Mouse (Mus musculus): ENCODE results near the gene Mat2b. TPM values are rescaled to one million over a fixed set of nuclear protein-coding genes. Genes with fewer than 3 reads are reported as not detected.

The Mat2b gene
- 97.6 and 107 TPM in 2 replicates for total RNA-seq (2012; rRNA removed)
- 100 to 1,000 TPM; 105 to 188 TPM for polyA plus RNA-seq (2012; ENCODE audit: insufficient read depth in 1 of 2, insufficient read length in 2 of 2, low read depth in 1 of 2, low replicate concordance in 2 of 2, missing spikeins in 1 of 2)

DNA sequence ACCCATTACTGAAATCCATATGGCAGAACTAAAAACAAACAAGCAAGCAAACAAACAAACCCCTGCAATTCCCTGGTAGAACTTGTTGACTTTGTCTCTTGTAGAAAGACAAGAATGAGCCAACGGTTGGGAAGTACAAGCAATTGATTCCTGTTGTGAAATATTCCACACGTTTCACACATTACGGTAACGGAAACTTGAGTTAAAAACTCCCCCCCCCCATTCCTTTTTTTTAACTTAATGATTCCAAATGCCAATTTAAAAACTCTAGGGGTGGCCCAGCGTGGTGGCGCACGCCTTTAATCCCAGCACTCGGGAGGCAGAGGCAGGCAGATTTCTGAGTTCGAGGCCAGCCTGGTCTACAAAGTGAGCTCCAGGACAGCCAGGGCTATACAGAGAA lies at the start of gene Mat2b:
Mat2b (minus strand) TSS at position 101 of the 400 bp plus-strand sequence.
- no peak for TF ChIP-seq MAFK (IDR thresholded peaks at IDR 0.05; ENCODE audit: borderline replicate concordance, low read depth, low read length)
- no peak for TF ChIP-seq SMC3 (IDR thresholded peaks at IDR 0.05; ENCODE audit: low read depth, low read length)
- TF ChIP-seq CHD1 (IDR thresholded peaks at IDR 0.05; ENCODE audit: low read depth, low read length): no peak
- 0 out of 2 replicates have a peak, but pooled peaks have one; percentile 2 for TF ChIP-seq ZMIZ1 (IDR thresholded peaks at IDR 0.05; ENCODE audit: low read depth, low read length)
- TF ChIP-seq USF1 (IDR thresholded peaks at IDR 0.05; ENCODE audit: low read depth, low read length): no peak
- no peak for TF ChIP-seq MEF2A (IDR thresholded peaks at IDR 0.05; ENCODE audit: extremely low read depth, insufficient replicate concordance, low read depth, low read length, poor library complexity, severe bottlenecking)
- TF ChIP-seq POLR2AphosphoS2 (IDR thresholded peaks at IDR 0.05; ENCODE audit: low read length): no peak
- TF ChIP-seq ELF1 (IDR thresholded peaks at IDR 0.05; ENCODE audit: low read depth, low read length): no peak
- TF ChIP-seq JUND (IDR thresholded peaks at IDR 0.05; ENCODE audit: low read depth, low read length): no peak
- TF ChIP-seq NRF1 (IDR thresholded peaks at IDR 0.05; ENCODE audit: insufficient read depth, low read depth, low read length, poor library complexity, severe bottlenecking): no peak
- 0 out of 2 replicates have a peak, but pooled peaks have one; percentile 1 for TF ChIP-seq TCF12 (IDR thresholded peaks at IDR 0.05; ENCODE audit: low read depth, low read length)
- 0 out of 4 replicates have a peak, but pooled peaks of 1 of the 2 experiments have one; percentile 12 for TF ChIP-seq EP300 (IDR thresholded peaks at IDR 0.05; ENCODE audit: low read depth in 1 of 2, low read length in 2 of 2)
- TF ChIP-seq POLR2AphosphoS5 (IDR thresholded peaks at IDR 0.05; ENCODE audit: borderline replicate concordance, low read depth, low read length): no peak
- no peak for TF ChIP-seq ETS1 (IDR thresholded peaks at IDR 0.05; ENCODE audit: low read depth, low read length)
- no peak for TF ChIP-seq UBTF (IDR thresholded peaks at IDR 0.05; ENCODE audit: borderline replicate concordance, insufficient read depth, low read depth, low read length)
- no peak for TF ChIP-seq GABPA (IDR thresholded peaks at IDR 0.05; ENCODE audit: low read depth, low read length)
- TF ChIP-seq E2F4 (IDR thresholded peaks at IDR 0.05; ENCODE audit: borderline replicate concordance, low read depth, low read length): no peak
- H3K9ac ChIP-seq (ENCODE audit: control insufficient read depth, low read depth, low read length, poor library complexity, severe bottlenecking): peak within 1 kb of the TSS; percentile 90
- DNase-seq (ENCODE audit: low read depth, low spot score): no peak
- peaks cover 27% of the 10 kb centered on the region for H3K79me2 ChIP-seq (ENCODE audit: control insufficient read depth, insufficient read depth, low read length, poor library complexity)
- H3K4me3 ChIP-seq (ENCODE audit: control insufficient read depth in 1 of 2, insufficient read depth in 1 of 2, low read depth in 2 of 2, low read length in 2 of 2): peak within 1 kb of the TSS; percentile 78 to 88
- peak within 1 kb of the TSS; percentile 99 for H3K27ac ChIP-seq (ENCODE audit: control insufficient read depth, low read depth, low read length)
- peaks cover 0 to 12% of the 10 kb centered on the region in 2 experiments; a peak in 2 of 4 replicates for H3K36me3 ChIP-seq (ENCODE audit: control insufficient read depth in 1 of 2, insufficient read depth in 2 of 2, low read length in 2 of 2)
- no peaks in the 10 kb centered on the region for H3K27me3 ChIP-seq (ENCODE audit: control insufficient read depth in 1 of 2, insufficient read depth in 2 of 2, low read length in 2 of 2)
- no peaks in the 10 kb centered on the region for H3K9me3 ChIP-seq (replicated peaks; ENCODE audit: insufficient read depth, low read length)
- peaks cover 0 to 12% of the 10 kb centered on the region in 2 experiments; a peak in 2 of 4 replicates for H3K4me1 ChIP-seq (ENCODE audit: control insufficient read depth in 1 of 2, insufficient read depth in 2 of 2, low read length in 2 of 2)

GRCm38 (mm10) chr11:40744348-40744747 lies 49.3 kb upstream of the Mat2b start:
- no peaks in the 10 kb centered on the region for H3K4me1 ChIP-seq (ENCODE audit: control insufficient read depth in 1 of 2, insufficient read depth in 2 of 2, low read length in 2 of 2)
- H3K36me3 ChIP-seq (ENCODE audit: control insufficient read depth in 1 of 2, insufficient read depth in 2 of 2, low read length in 2 of 2): peaks cover 0 to 12% of the 10 kb centered on the region in 2 experiments; a peak in 2 of 4 replicates
- DNase-seq (ENCODE audit: low read depth, low spot score): no peak
- TF ChIP-seq NELFE (IDR thresholded peaks at IDR 0.05; ENCODE audit: low read depth, low read length): no peak
- no peak for TF ChIP-seq GABPA (IDR thresholded peaks at IDR 0.05; ENCODE audit: low read depth, low read length)
- no peak for TF ChIP-seq ZNF384 (IDR thresholded peaks at IDR 0.05; ENCODE audit: low read depth, low read length)
- no peak for TF ChIP-seq USF1 (IDR thresholded peaks at IDR 0.05; ENCODE audit: low read depth, low read length)
- TF ChIP-seq TCF12 (IDR thresholded peaks at IDR 0.05; ENCODE audit: low read depth, low read length): no peak
- H3K79me2 ChIP-seq (ENCODE audit: control insufficient read depth, insufficient read depth, low read length, poor library complexity): no peaks in the 10 kb centered on the region
- no peaks in the 10 kb centered on the region for H3K9me3 ChIP-seq (replicated peaks; ENCODE audit: insufficient read depth, low read length)
- H3K4me3 ChIP-seq (ENCODE audit: control insufficient read depth in 1 of 2, insufficient read depth in 1 of 2, low read depth in 2 of 2, low read length in 2 of 2): no peak overlapping the region
- no peak overlapping the region for H3K27ac ChIP-seq (ENCODE audit: control insufficient read depth, low read depth, low read length)
- H3K27me3 ChIP-seq (ENCODE audit: control insufficient read depth in 1 of 2, insufficient read depth in 2 of 2, low read length in 2 of 2): no peaks in the 10 kb centered on the region
- no peak overlapping the region for H3K9ac ChIP-seq (ENCODE audit: control insufficient read depth, low read depth, low read length, poor library complexity, severe bottlenecking)

Measured in MEL (cell line).